Mouse (Mus musculus): ENCODE measurements around the gene Nrn1l.

Gene Nrn1l

GRCm38 (mm10) chr8:105893339-105893738 lies at the start of gene Nrn1l:
Nrn1l (plus strand) TSS chr8:105893567.
- DNase-seq: peak; percentile 98

GRCm38 (mm10) chr8:105846678-105847077 lies 46.7 kb upstream of the Nrn1l start:
- peak; percentile 94 for DNase-seq

- no peak for DNase-seq
These were observed 43.4 kb upstream of the Nrn1l start for GRCm38 (mm10) chr8:105850014-105850413.

- DNase-seq: no peak
These were observed 42.8 kb upstream of the Nrn1l start for GRCm38 (mm10) chr8:105850611-105851010.

- DNase-seq: peak; percentile 99
These were observed 41.7 kb upstream of the Nrn1l start for GRCm38 (mm10) chr8:105851651-105852143.

- no peak for DNase-seq
These were observed 41.1 kb upstream of the Nrn1l start for GRCm38 (mm10) chr8:105852146-105852729.

- no peak for DNase-seq
These were observed 40.2 kb upstream of the Nrn1l start, which contains the start of gene Cenpt for GRCm38 (mm10) chr8:105853178-105853577. Cenpt (minus strand) TSS chr8:105853278.

GRCm38 (mm10) chr8:105854303-105854702 lies 39.1 kb upstream of the Nrn1l start:
- DNase-seq: no peak

GRCm38 (mm10) chr8:105854715-105855216 lies 38.6 kb upstream of the Nrn1l start, which contains the start of gene Thap11:
Thap11 (plus strand) TSS chr8:105855132.
- DNase-seq: peak; percentile 99

- peak; percentile 95 for DNase-seq
These were observed 37.9 kb upstream of the Nrn1l start for GRCm38 (mm10) chr8:105855248-105856167.

GRCm38 (mm10) chr8:105856168-105856835 lies 37.1 kb upstream of the Nrn1l start:
- no peak for DNase-seq

GRCm38 (mm10) chr8:105858495-105858894 lies 34.9 kb upstream of the Nrn1l start:
- no peak for DNase-seq

GRCm38 (mm10) chr8:105859314-105859713 lies 34.1 kb upstream of the Nrn1l start:
- DNase-seq: no peak

- DNase-seq: peak; percentile 100
These were observed 33.0 kb upstream of the Nrn1l start, which contains the start of gene Nutf2 for GRCm38 (mm10) chr8:105860143-105860981. Nutf2 (plus strand) TSS chr8:105860580.

- no peak for DNase-seq
These were observed 31.4 kb upstream of the Nrn1l start for GRCm38 (mm10) chr8:105861951-105862350.

- DNase-seq: no peak
These were observed 26.9 kb upstream of the Nrn1l start for GRCm38 (mm10) chr8:105866364-105867029.

GRCm38 (mm10) chr8:105874301-105874700 lies 19.1 kb upstream of the Nrn1l start:
- DNase-seq: peak; percentile 94

GRCm38 (mm10) chr8:105880754-105881520 lies 12.4 kb upstream of the Nrn1l start, which contains the start of gene Edc4:
Edc4 (plus strand) TSS chr8:105880881.
- DNase-seq: peak; percentile 98

GRCm38 (mm10) chr8:105889756-105890465 lies 3.5 kb upstream of the Nrn1l start:
- no peak for DNase-seq

- DNase-seq: peak; percentile 95
These were observed 2.5 kb upstream of the Nrn1l start for GRCm38 (mm10) chr8:105890870-105891269.
